Mouse (Mus musculus) limb, embryonic 15.5 days (tissue): Measurements from ENCODE around the gene Ahsg. TPM values are rescaled to one million over a fixed set of nuclear protein-coding genes. Genes with fewer than 3 reads are reported as not detected.

Experiments
- ATAC-seq: fragments of 200-750 bp; cut with Nextera tagmentation; 2 replicates; pipeline ENCODE4 v1.8.0; 2017; ENCODE audit warnings: low read depth, moderate TSS enrichment; ENCODE audit not compliant: insufficient number of reproducible peaks, low FRiP score, low TSS enrichment
- H3K27ac ChIP-seq: fragments of 300-500 bp; sonication (generic); 2 replicates; pipeline ENCODE4 v1.5.1; 2015; ENCODE audit warnings: moderate library complexity, mild to moderate bottlenecking, inconsistent platforms
- H3K27me3 ChIP-seq: fragments of 300-500 bp; sonication (generic); 2 replicates; pipeline ENCODE4 v1.6.1; 2015; ENCODE audit warnings: inconsistent platforms
- H3K36me3 ChIP-seq: fragments of 300-500 bp; sonication (generic); 2 replicates; pipeline ENCODE4 v1.6.1; 2015; ENCODE audit warnings: inconsistent platforms
- H3K4me1 ChIP-seq: fragments of 300-500 bp; sonication (generic); 2 replicates; pipeline ENCODE4 v1.6.1; 2015; ENCODE audit warnings: inconsistent platforms
- H3K4me2 ChIP-seq: fragments of 300-500 bp; sonication (generic); 2 replicates; pipeline ENCODE4 v1.6.1; 2015; ENCODE audit warnings: mild to moderate bottlenecking, inconsistent platforms
- H3K4me3 ChIP-seq: fragments of 300-500 bp; sonication (generic); 2 replicates; pipeline ENCODE4 v1.5.1; 2015; ENCODE audit warnings: mild to moderate bottlenecking, inconsistent platforms
- H3K9ac ChIP-seq: fragments of 300-500 bp; sonication (generic); 2 replicates; pipeline ENCODE4 v1.6.1; 2015; ENCODE audit warnings: inconsistent platforms
- H3K9me3 ChIP-seq: fragments of 300-500 bp; sonication (generic); 2 replicates; pipeline ENCODE4 v1.6.1; 2016; ENCODE audit warnings: inconsistent platforms
- WGBS: fragments of 180-500 bp; shearing (Covaris S2); methylation state at CpG from one replicate; pipeline ENCODE4 v1.1.7; 2015; 5-methylcytosine and 5-hydroxymethylcytosine counted together
- polyA plus RNA-seq: library from polyadenylated mRNA; unstranded; fragments of >200 nt; fragmentation: Nextera tagmentation; extraction: Ambion mirVana; gene quantifications from 2 replicates; pipeline ENCODE4 v1.2.1, GENCODE M21; 2015

Gene Ahsg
- 1.4 and 5.6 TPM in 2 replicates for polyA plus RNA-seq

GRCm38 (mm10) chr16:22890683-22891510 is at the start of gene Ahsg:
Gene Ahsg, plus strand, starts transcription at chr16:22891277.
- WGBS, result 74% methylated on average over 11 of the region's 11 CpGs
- Histone ChIP-seq H3K27ac (no peak within 1 kb of the TSS), H3K4me1 (no peaks in the 10 kb centered on the region), H3K9ac (no peak within 1 kb of the TSS), H3K4me2 (no peak within 1 kb of the TSS), H3K36me3 (no peaks in the 10 kb centered on the region), H3K27me3 (no peaks in the 10 kb centered on the region), H3K9me3 (no peaks in the 10 kb centered on the region), H3K4me3 (no peak within 1 kb of the TSS)
- no peak for ATAC-seq

GRCm38 (mm10) chr16:22842871-22843270 is 48.2 kb upstream of the Ahsg start:
- 91% methylated on average over 5 of the region's 5 CpGs for WGBS
- no peak overlapping the region for H3K4me2 ChIP-seq

GRCm38 (mm10) chr16:22844061-22844801 is 46.8 kb upstream of the Ahsg start:
- Histone ChIP-seq H3K27ac (peak overlapping the region; percentile 57; the same call in 1 of the 2 replicates), H3K9me3 (no peaks in the 10 kb centered on the region), H3K4me3 (peak overlapping the region; percentile 57), H3K36me3 (peaks cover 20% of the 10 kb centered on the region), H3K9ac (peak overlapping the region; percentile 76), H3K4me1 (peaks cover 12% of the 10 kb centered on the region), H3K27me3 (no peaks in the 10 kb centered on the region), H3K4me2 (peak overlapping the region; percentile 91)
- 5% methylated on average over 26 of the region's 26 CpGs for WGBS
- peak; percentile 90 for ATAC-seq

More at GRCm38 (mm10) chr16:22842871-22843270, 48.2 kb upstream of the Ahsg start:
- H3K9me3 ChIP-seq, result no peaks in the 10 kb centered on the region
- ATAC-seq, result no peak
- no peak overlapping the region for H3K4me3 ChIP-seq
- peaks cover 12% of the 10 kb centered on the region for H3K4me1 ChIP-seq
- peaks cover 29% of the 10 kb centered on the region for H3K36me3 ChIP-seq
- no peak overlapping the region for H3K27ac ChIP-seq
- no peaks in the 10 kb centered on the region for H3K27me3 ChIP-seq
- H3K9ac ChIP-seq, result no peak overlapping the region

- H3K4me3 ChIP-seq, result peak overlapping the region; percentile 57
- H3K27me3 ChIP-seq, result no peaks in the 10 kb centered on the region
- peaks cover 12% of the 10 kb centered on the region for H3K4me1 ChIP-seq
- no peak overlapping the region for H3K27ac ChIP-seq
- no peak for ATAC-seq
- H3K4me2 ChIP-seq, result peak overlapping the region; percentile 91
- peaks cover 19% of the 10 kb centered on the region for H3K36me3 ChIP-seq
- H3K9me3 ChIP-seq, result no peaks in the 10 kb centered on the region
- H3K9ac ChIP-seq, result peak overlapping the region; percentile 76; the same call in 1 of the 2 replicates
- WGBS, result 36% methylated on average over 5 of the region's 5 CpGs
These were observed 46.2 kb upstream of the Ahsg start for GRCm38 (mm10) chr16:22844834-22845233.

- H3K27ac ChIP-seq, result no peak overlapping the region
- H3K36me3 ChIP-seq, result peaks cover 15% of the 10 kb centered on the region
- H3K4me1 ChIP-seq, result peaks cover 12% of the 10 kb centered on the region
- H3K4me3 ChIP-seq, result no peak overlapping the region
- H3K27me3 ChIP-seq, result no peaks in the 10 kb centered on the region
- whole genome bisulfite sequencing, result 87% methylated on average over 4 of the region's 4 CpGs
- H3K4me2 ChIP-seq, result no peak overlapping the region
- H3K9ac ChIP-seq, result no peak overlapping the region
- ATAC-seq, result no peak
- H3K9me3 ChIP-seq, result no peaks in the 10 kb centered on the region
These were observed 45.6 kb upstream of the Ahsg start for GRCm38 (mm10) chr16:22845481-22845880.

GRCm38 (mm10) chr16:22847686-22848085 is 43.4 kb upstream of the Ahsg start:
- Histone ChIP-seq H3K27ac (no peak overlapping the region), H3K9me3 (no peaks in the 10 kb centered on the region), H3K36me3 (no peaks in the 10 kb centered on the region), H3K4me3 (no peak overlapping the region), H3K9ac (no peak overlapping the region), H3K4me2 (no peak overlapping the region), H3K27me3 (no peaks in the 10 kb centered on the region), H3K4me1 (peaks cover 12% of the 10 kb centered on the region)
- ATAC-seq, result no peak
- 88% methylated on average over 1 of the region's 1 CpGs for WGBS

GRCm38 (mm10) chr16:22848331-22848730 is 42.7 kb upstream of the Ahsg start:
- no peak overlapping the region for H3K4me2 ChIP-seq
- H3K9me3 ChIP-seq, result no peaks in the 10 kb centered on the region
- no peak overlapping the region for H3K27ac ChIP-seq
- H3K9ac ChIP-seq, result no peak overlapping the region
- no peaks in the 10 kb centered on the region for H3K27me3 ChIP-seq
- WGBS, result 77% methylated on average over 1 of the region's 1 CpGs
- H3K4me1 ChIP-seq, result peaks cover 12% of the 10 kb centered on the region
- no peak for ATAC-seq
- no peaks in the 10 kb centered on the region for H3K36me3 ChIP-seq
- no peak overlapping the region for H3K4me3 ChIP-seq

- no peaks in the 10 kb centered on the region for H3K36me3 ChIP-seq
- ATAC-seq, result no peak
- H3K9ac ChIP-seq, result no peak overlapping the region
- no peak overlapping the region for H3K4me3 ChIP-seq
- 90% methylated on average over 4 of the region's 4 CpGs for WGBS
- H3K27me3 ChIP-seq, result no peaks in the 10 kb centered on the region
- H3K4me1 ChIP-seq, result peaks cover 4% of the 10 kb centered on the region
- H3K4me2 ChIP-seq, result no peak overlapping the region
- H3K9me3 ChIP-seq, result no peaks in the 10 kb centered on the region
- no peak overlapping the region for H3K27ac ChIP-seq
These were observed 38.4 kb upstream of the Ahsg start for GRCm38 (mm10) chr16:22852709-22853108.

GRCm38 (mm10) chr16:22856773-22857172 is 34.3 kb upstream of the Ahsg start:
- no peaks in the 10 kb centered on the region for H3K9me3 ChIP-seq
- ATAC-seq, result no peak
- no peaks in the 10 kb centered on the region for H3K36me3 ChIP-seq
- peaks cover 12% of the 10 kb centered on the region for H3K4me1 ChIP-seq
- peak overlapping the region; percentile 39 for H3K9ac ChIP-seq
- no peaks in the 10 kb centered on the region for H3K27me3 ChIP-seq
- peak overlapping the region; percentile 55 for H3K4me2 ChIP-seq
- H3K27ac ChIP-seq, result peak overlapping the region; percentile 83
- WGBS, result 12% methylated on average over 9 of the region's 9 CpGs
- H3K4me3 ChIP-seq, result peak overlapping the region; percentile 97

GRCm38 (mm10) chr16:22857431-22858113 is 33.5 kb upstream of the Ahsg start, which contains the start of the genes Tbccd1 and Dnajb11:
Gene Tbccd1, minus strand, starts transcription at chr16:22857669.
Gene Dnajb11, plus strand, starts transcription at chr16:22857845.
- ATAC-seq, result peak; percentile 100
- Histone ChIP-seq H3K9me3 (no peaks in the 10 kb centered on the region), H3K36me3 (peaks cover 2% of the 10 kb centered on the region), H3K4me2 (peak within 1 kb of the TSS; percentile 89), H3K27me3 (no peaks in the 10 kb centered on the region), H3K9ac (peak within 1 kb of the TSS; percentile 91), H3K27ac (peak within 1 kb of the TSS; percentile 83), H3K4me3 (peak within 1 kb of the TSS; percentile 97), H3K4me1 (peaks cover 12% of the 10 kb centered on the region)
- under 1% methylated on average over 60 of the region's 62 CpGs for WGBS

GRCm38 (mm10) chr16:22872397-22872796 is 18.7 kb upstream of the Ahsg start:
- Histone ChIP-seq H3K4me1 (no peaks in the 10 kb centered on the region), H3K9ac (no peak overlapping the region), H3K27ac (no peak overlapping the region), H3K4me3 (no peak overlapping the region), H3K9me3 (no peaks in the 10 kb centered on the region), H3K36me3 (peaks cover 63% of the 10 kb centered on the region), H3K27me3 (no peaks in the 10 kb centered on the region), H3K4me2 (no peak overlapping the region)
- 91% methylated on average over 8 of the region's 8 CpGs for WGBS
- no peak for ATAC-seq
